Mouse (Mus musculus) G1E (cell line): ENCODE measurements around the gene Ephb1.

Source experiments
- CTCF ChIP-seq: IDR thresholded peaks from 2 replicates; pipeline ENCODE4 v1.5.1; 2012; ENCODE audit warnings: low read depth, low read length, inconsistent platforms, mixed read lengths
- GATA1 ChIP-seq: IDR thresholded peaks from 2 replicates; pipeline ENCODE4 v1.6.1; 2012; ENCODE audit warnings: borderline replicate concordance, low read length, inconsistent platforms, mixed read lengths
- GATA2 ChIP-seq: IDR thresholded peaks from 2 replicates; pipeline ENCODE4 v1.6.1; 2012; ENCODE audit warnings: low read depth, low read length, inconsistent platforms, borderline replicate concordance
- POLR2AphosphoS5 ChIP-seq: IDR thresholded peaks from 2 replicates; pipeline ENCODE4 v1.6.1; 2012; ENCODE audit warnings: low read depth, low read length, inconsistent platforms; ENCODE audit not compliant: insufficient replicate concordance
- TAL1 ChIP-seq: conservative IDR thresholded peaks from 2 replicates; pipeline ENCODE4 v1.6.1; 2012; ENCODE audit warnings: low read depth, low read length, inconsistent platforms, mixed read lengths

- TF ChIP-seq CTCF (no peak), GATA1 (no peak), POLR2AphosphoS5 (no peak), TAL1 (no peak), GATA2 (no peak)
These were observed 4.8 kb upstream of the Ephb1 start for GRCm38 (mm10) chr9:102359311-102359710.
